Mouse (Mus musculus): ENCODE data around the gene Ubox5. TPM values are rescaled to one million over a fixed set of nuclear protein-coding genes. Genes with fewer than 3 reads are reported as not detected.

Ubox5 gene
- polyA plus RNA-seq (2014; fragmentation: Illumina TruSeq; extraction: RNeasy Lipid Tissue Mini Kit (QIAGEN cat#74804); ENCODE audit: low read depth, low replicate concordance), result 4.7 TPM

GRCm38 (mm10) chr2:130629839-130630203 lies at the start of gene Ubox5, which contains the start of gene Fastkd5:
Gene Ubox5 (minus strand): TSS chr2:130630038.
Gene Fastkd5 (minus strand): TSS chr2:130630027.

GRCm38 (mm10) chr2:130667559-130667958 lies 37.7 kb upstream of the Ubox5 start, which contains the start of gene Itpa:
Gene Itpa (plus strand): TSS chr2:130667610.

GRCm38 (mm10) chr2:130664102-130664701 lies 34.4 kb upstream of the Ubox5 start, which contains the start of gene Ddrgk1:
Gene Ddrgk1 (minus strand): TSS chr2:130664659.

GRCm38 (mm10) chr2:130642684-130643369 lies 13.0 kb upstream of the Ubox5 start, which contains the start of gene Lzts3:
Gene Lzts3 (minus strand): TSS chr2:130642803.

GRCm38 (mm10) chr2:130582552-130582951 lies 47.3 kb downstream of the Ubox5 start, which contains the start of gene Avp:
Gene Avp (minus strand): TSS chr2:130582554.

GRCm38 (mm10) chr2:130575873-130576272 lies 54.0 kb downstream of the Ubox5 start, which contains the start of gene Oxt:
Gene Oxt (plus strand): TSS chr2:130576173.

GRCm38 (mm10) chr2:130563212-130564055 lies 66.4 kb downstream of the Ubox5 start, which contains the start of gene Mrps26:
Gene Mrps26 (plus strand): TSS chr2:130563742.

Other genes with a start within 250 kb of the Ubox5 start
- 0.29 TPM for gene Cpxm1, start 232.5 kb downstream of the Ubox5 start, polyA plus RNA-seq (2014; fragmentation: Illumina TruSeq; extraction: RNeasy Lipid Tissue Mini Kit (QIAGEN cat#74804); ENCODE audit: low read depth, low replicate concordance)
- not detected for gene Gm28372, start 224.8 kb downstream of the Ubox5 start, polyA plus RNA-seq (2014; fragmentation: Illumina TruSeq; extraction: RNeasy Lipid Tissue Mini Kit (QIAGEN cat#74804); ENCODE audit: low read depth, low replicate concordance)
- gene 1700020A23Rik, start 224.8 kb downstream of the Ubox5 start, polyA plus RNA-seq (2014; fragmentation: Illumina TruSeq; extraction: RNeasy Lipid Tissue Mini Kit (QIAGEN cat#74804); ENCODE audit: low read depth, low replicate concordance), result not detected
- gene Tmem239, start 223.6 kb downstream of the Ubox5 start, polyA plus RNA-seq (2014; fragmentation: Illumina TruSeq; extraction: RNeasy Lipid Tissue Mini Kit (QIAGEN cat#74804); ENCODE audit: low read depth, low replicate concordance), result not detected
- gene Vps16, start 205.7 kb downstream of the Ubox5 start, polyA plus RNA-seq (2014; fragmentation: Illumina TruSeq; extraction: RNeasy Lipid Tissue Mini Kit (QIAGEN cat#74804); ENCODE audit: low read depth, low replicate concordance), result 23.9 TPM
- 5.9 TPM for gene Pced1a, start 205.3 kb downstream of the Ubox5 start, polyA plus RNA-seq (2014; fragmentation: Illumina TruSeq; extraction: RNeasy Lipid Tissue Mini Kit (QIAGEN cat#74804); ENCODE audit: low read depth, low replicate concordance)
- 196 TPM for gene Ptpra, start 179.8 kb downstream of the Ubox5 start, polyA plus RNA-seq (2014; fragmentation: Illumina TruSeq; extraction: RNeasy Lipid Tissue Mini Kit (QIAGEN cat#74804); ENCODE audit: low read depth, low replicate concordance)
- gene Mrps26, start 66.3 kb downstream of the Ubox5 start, polyA plus RNA-seq (2014; fragmentation: Illumina TruSeq; extraction: RNeasy Lipid Tissue Mini Kit (QIAGEN cat#74804); ENCODE audit: low read depth, low replicate concordance), result 1.2 TPM
- not detected for gene Oxt, start 53.9 kb downstream of the Ubox5 start, polyA plus RNA-seq (2014; fragmentation: Illumina TruSeq; extraction: RNeasy Lipid Tissue Mini Kit (QIAGEN cat#74804); ENCODE audit: low read depth, low replicate concordance)
- not detected for gene Avp, start 47.5 kb downstream of the Ubox5 start, polyA plus RNA-seq (2014; fragmentation: Illumina TruSeq; extraction: RNeasy Lipid Tissue Mini Kit (QIAGEN cat#74804); ENCODE audit: low read depth, low replicate concordance)
- 32.5 TPM for gene Fastkd5, start within 50 bp of the Ubox5 start, polyA plus RNA-seq (2014; fragmentation: Illumina TruSeq; extraction: RNeasy Lipid Tissue Mini Kit (QIAGEN cat#74804); ENCODE audit: low read depth, low replicate concordance)
- 2.3 TPM for gene Lzts3, start 12.8 kb upstream of the Ubox5 start, polyA plus RNA-seq (2014; fragmentation: Illumina TruSeq; extraction: RNeasy Lipid Tissue Mini Kit (QIAGEN cat#74804); ENCODE audit: low read depth, low replicate concordance)
- 16.0 TPM for gene Ddrgk1, start 34.6 kb upstream of the Ubox5 start, polyA plus RNA-seq (2014; fragmentation: Illumina TruSeq; extraction: RNeasy Lipid Tissue Mini Kit (QIAGEN cat#74804); ENCODE audit: low read depth, low replicate concordance)
- 40.2 TPM for gene Itpa, start 37.6 kb upstream of the Ubox5 start, polyA plus RNA-seq (2014; fragmentation: Illumina TruSeq; extraction: RNeasy Lipid Tissue Mini Kit (QIAGEN cat#74804); ENCODE audit: low read depth, low replicate concordance)
- 0.64 TPM for gene Slc4a11, start 67.5 kb upstream of the Ubox5 start, polyA plus RNA-seq (2014; fragmentation: Illumina TruSeq; extraction: RNeasy Lipid Tissue Mini Kit (QIAGEN cat#74804); ENCODE audit: low read depth, low replicate concordance)